Mouse (Mus musculus): ENCODE data around the gene Gm10644.
A peak's percentile ranks its signal among the peaks of the same experiment; 100 is the strongest.
"Not testable (repeated sequence)": the region's sequence is repeated elsewhere in the genome, so short reads cannot be mapped to it uniquely, and the experiment has no call there.

The Gm10644 gene

GRCm38 (mm10) chr8:83955106-83955957 is at the start of gene Gm10644, which contains the start of gene Asf1b:
Gene Gm10644 (minus strand): TSS chr8:83955205.
Gene Asf1b (plus strand): TSS chr8:83955507.
- DNase-seq = peak; percentile 100

GRCm38 (mm10) chr8:84004533-84005201 is 49.7 kb upstream of the Gm10644 start:
- DNase-seq = peak; percentile 96

GRCm38 (mm10) chr8:84003612-84004246 is 48.7 kb upstream of the Gm10644 start:
- no peak for DNase-seq

- peak; percentile 70 for DNase-seq
These were observed 48.1 kb upstream of the Gm10644 start for GRCm38 (mm10) chr8:84002957-84003611.

GRCm38 (mm10) chr8:84001281-84002000 is 46.4 kb upstream of the Gm10644 start, which contains the start of gene 1700067K01Rik:
Gene 1700067K01Rik (plus strand): TSS chr8:84001502.
- DNase-seq = no peak

GRCm38 (mm10) chr8:83999825-84000224 is 44.8 kb upstream of the Gm10644 start:
- DNase-seq = no peak

GRCm38 (mm10) chr8:83999057-83999705 is 44.2 kb upstream of the Gm10644 start:
- peak; percentile 36 for DNase-seq

GRCm38 (mm10) chr8:83998231-83999056 is 43.4 kb upstream of the Gm10644 start:
- peak; percentile 64 for DNase-seq

GRCm38 (mm10) chr8:83997511-83998141 is 42.6 kb upstream of the Gm10644 start, which contains the start of gene Samd1:
Gene Samd1 (plus strand): TSS chr8:83997672.
- no peak for DNase-seq

- peak; percentile 88 for DNase-seq
These were observed 41.8 kb upstream of the Gm10644 start for GRCm38 (mm10) chr8:83996567-83997505.

GRCm38 (mm10) chr8:83995973-83996372 is 41.0 kb upstream of the Gm10644 start:
- no peak for DNase-seq

- DNase-seq = no peak
These were observed 39.0 kb upstream of the Gm10644 start for GRCm38 (mm10) chr8:83994030-83994429.

GRCm38 (mm10) chr8:83992488-83992887 is 37.5 kb upstream of the Gm10644 start:
- DNase-seq = no peak

- DNase-seq = no peak
These were observed 35.2 kb upstream of the Gm10644 start for GRCm38 (mm10) chr8:83990170-83990569.

- no peak for DNase-seq
These were observed 34.2 kb upstream of the Gm10644 start for GRCm38 (mm10) chr8:83989243-83989642.

- not testable (repeated sequence) for DNase-seq
These were observed 28.2 kb upstream of the Gm10644 start for GRCm38 (mm10) chr8:83983222-83983621.

- no peak for DNase-seq
These were observed 27.4 kb upstream of the Gm10644 start for GRCm38 (mm10) chr8:83982449-83982848.

GRCm38 (mm10) chr8:83981533-83981932 is 26.5 kb upstream of the Gm10644 start:
- DNase-seq = no peak

GRCm38 (mm10) chr8:83980845-83981244 is 25.8 kb upstream of the Gm10644 start:
- no peak for DNase-seq

Data from kidney, adult 11 months (tissue).